Mouse (Mus musculus) left cerebral cortex, postnatal 14 days (tissue): ENCODE measurements around the gene 1810013L24Rik. TPM values are rescaled to one million over a fixed set of nuclear protein-coding genes. Genes with fewer than 3 reads are reported as not detected.
"Not testable (repeated sequence)": the region's sequence is repeated elsewhere in the genome, so short reads cannot be mapped to it uniquely, and the experiment has no call there.

ENCODE experiments used
- DNase-seq, 2 experiments: peaks; one replicate each; pipeline ENCODE4 v3.0.0; 2021 to 2022; ENCODE audit warnings: low spot score in 2 of 2, mixed read lengths in 1 of 2
- intact Hi-C: fragments of 180-260 bp; cut with DNase I; formaldehyde crosslinking; loops from one replicate; pipeline ENCODE4 v1.15.1; 2025
- total RNA-seq, 2 experiments: library from RNA; stranded (reverse); gene quantifications; 2 replicates each; pipeline ENCODE4 v1.2.3; 2021

Gene 1810013L24Rik
- total RNA-seq, 2 experiments from 2014 or later, result 110 to 118 TPM

DNA sequence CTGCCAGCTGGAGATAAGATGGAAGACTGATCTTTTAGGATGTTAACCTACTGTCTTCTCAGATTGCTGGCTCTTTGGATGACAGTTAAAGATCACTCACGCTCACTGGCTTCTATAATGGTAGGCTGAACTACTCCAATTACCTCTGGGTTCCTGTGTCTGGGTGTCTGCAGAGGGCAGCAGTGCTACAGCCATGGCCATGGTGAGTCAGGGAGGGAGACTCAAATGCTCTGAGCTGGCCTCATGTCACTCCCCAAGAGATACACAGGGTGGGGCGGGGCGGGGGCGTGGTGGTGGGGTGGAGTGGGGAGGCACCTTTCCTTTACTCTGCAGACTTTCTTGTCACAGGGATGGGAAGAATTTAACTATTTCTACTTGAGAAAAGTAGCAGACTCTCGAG is 42.1 kb downstream of the 1810013L24Rik start:
- intact Hi-C loops, result loop anchor here (10.0 kb wide), 1 partner anchor 467 kb away; no protein-coding TSS in a partner anchor
- no peak for DNase-seq

GRCm38 (mm10) chr16:8872486-8872885 is 42.6 kb downstream of the 1810013L24Rik start:
- DNase-seq, result no peak
- intact Hi-C loops, result loop anchor here (10.0 kb wide), 1 partner anchor 468 kb away; no protein-coding TSS in a partner anchor

DNA sequence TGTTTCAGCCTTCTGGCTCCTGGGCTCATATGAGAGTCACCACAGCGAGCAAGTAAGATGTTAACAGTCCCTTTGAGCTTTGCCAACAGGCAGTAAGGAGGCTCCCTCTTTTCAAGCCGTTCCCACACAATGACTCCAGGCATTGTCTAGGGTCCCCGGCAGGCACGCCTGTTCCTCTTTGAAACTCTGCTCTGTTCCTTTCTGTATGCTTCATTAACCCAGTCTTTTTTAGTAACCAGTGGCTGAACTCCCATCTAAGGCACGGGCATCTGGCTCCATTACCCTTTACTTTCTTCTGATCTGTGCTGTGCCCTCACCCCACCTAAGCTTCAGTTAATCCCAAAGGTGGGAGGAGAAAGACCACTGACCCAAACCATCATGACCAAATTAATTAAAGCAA is 50.2 kb downstream of the 1810013L24Rik start:
- no peak for DNase-seq
- intact Hi-C loops, result loop anchor here (5.0 kb wide), 1 partner anchor 117 kb away; no protein-coding TSS in a partner anchor

DNA sequence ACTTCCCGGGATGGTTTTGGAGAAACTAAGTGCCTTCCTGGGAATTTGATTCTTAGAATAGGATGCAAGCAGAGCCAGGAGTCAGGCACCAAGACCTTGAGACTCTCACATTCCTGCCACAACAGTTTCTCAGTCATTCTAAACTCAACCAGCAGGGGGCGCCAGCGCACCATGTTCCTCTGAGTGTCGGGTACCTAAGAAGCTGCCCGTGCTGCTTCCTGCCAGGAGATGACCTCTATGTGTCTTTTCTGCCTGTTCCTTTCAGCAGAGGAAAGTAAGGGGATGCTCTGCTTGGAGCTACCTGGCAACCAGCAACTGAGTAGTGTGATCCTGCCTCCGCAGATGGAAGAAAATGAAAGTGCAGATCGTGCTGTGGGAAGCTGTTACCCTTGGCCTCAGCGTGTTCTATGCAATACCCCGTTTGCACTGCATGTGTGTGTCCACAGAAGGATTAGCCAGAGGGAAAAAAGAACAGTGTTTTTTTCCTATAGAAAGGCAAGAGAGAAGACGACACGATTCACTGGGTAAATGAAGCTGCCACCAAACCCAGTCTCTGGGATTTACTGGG is 53.9 kb downstream of the 1810013L24Rik start:
- peak; percentile 95 to 97 for DNase-seq
- intact Hi-C loops, result loop anchor here (2.0 to 5.0 kb wide), 2 partner anchors 114 to 1109 kb away; no protein-coding TSS in a partner anchor

DNA sequence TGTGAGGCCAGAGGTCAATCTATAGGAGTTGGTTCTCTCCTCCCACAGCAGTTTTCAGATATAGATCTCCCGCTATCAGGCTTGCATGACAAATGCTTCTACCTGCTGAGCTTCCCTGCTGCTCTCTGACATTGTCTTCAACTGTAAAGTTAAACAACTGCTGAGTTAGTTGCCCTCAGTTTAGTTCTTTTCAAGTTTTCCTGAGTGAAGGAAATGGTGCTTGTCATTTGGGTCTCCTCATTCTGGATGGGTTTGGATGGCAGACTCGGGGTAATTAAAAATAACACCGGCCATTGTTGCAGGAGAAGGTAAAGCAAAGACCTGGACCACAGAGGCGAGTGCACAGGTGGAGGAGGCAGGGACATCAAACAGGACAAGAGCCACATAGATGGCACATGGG is 64.3 kb downstream of the 1810013L24Rik start:
- DNase-seq, intact Hi-C loops: not testable (repeated sequence)

DNA sequence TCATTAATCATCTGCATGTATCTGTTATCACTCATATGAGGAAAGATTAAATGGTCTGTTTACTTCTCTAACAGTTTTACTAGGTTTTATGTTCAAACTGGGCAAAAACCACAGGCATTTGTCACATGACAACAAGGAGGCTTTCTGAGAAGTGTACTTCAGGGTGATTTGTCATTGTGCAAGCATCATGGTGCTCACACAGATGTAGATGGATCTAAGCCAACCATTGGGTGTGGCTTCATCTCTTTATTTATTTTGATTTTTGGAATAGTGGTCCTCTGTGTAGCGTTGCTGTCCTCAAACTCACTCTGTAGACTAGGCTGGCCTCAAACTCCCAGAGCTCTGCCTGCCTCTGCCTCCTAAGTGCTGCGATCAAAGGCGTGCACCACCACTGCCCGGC is 65.4 kb downstream of the 1810013L24Rik start:
- no peak for DNase-seq
- intact Hi-C loops, result no loop called here

DNA sequence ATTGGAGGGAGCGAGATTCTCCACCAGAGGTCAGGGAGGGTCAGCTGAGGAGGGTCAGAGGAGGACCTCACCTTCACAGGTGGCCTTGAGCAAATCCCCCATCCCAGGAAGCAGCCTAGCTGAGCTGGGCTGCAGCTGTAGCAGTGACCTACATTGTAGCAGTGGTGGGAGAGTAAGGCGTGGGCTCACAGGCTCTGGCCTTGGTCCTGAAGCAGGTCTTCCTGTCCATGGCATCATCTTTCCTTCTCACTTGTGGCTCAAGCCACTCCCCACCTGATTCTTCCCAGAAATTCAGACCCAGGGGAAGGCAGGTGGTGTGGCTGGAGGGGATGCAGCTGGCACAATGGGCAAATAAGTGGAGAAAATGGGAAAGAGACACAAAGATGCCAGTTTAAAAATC is 76.2 kb downstream of the 1810013L24Rik start:
- DNase-seq, intact Hi-C loops: not testable (repeated sequence)

Other genes starting within 250 kb of the 1810013L24Rik start
- 10 to 100 TPM; 33.7 to 33.8 TPM for gene Pmm2, start 192.4 kb upstream of the 1810013L24Rik start, total RNA-seq
- gene Tmem186, start 192.4 kb upstream of the 1810013L24Rik start, total RNA-seq, result 10 to 100 TPM; 11.2 to 12.6 TPM
- gene Carhsp1, start 157.9 kb upstream of the 1810013L24Rik start, total RNA-seq, result 10 to 100 TPM in 1 of 2 experiments, 1 to 10 TPM in 1; 8.6 to 13.9 TPM
- not detected for gene Gm5767, start 149.3 kb upstream of the 1810013L24Rik start, total RNA-seq
- 100 to 1,000 TPM; 155 to 156 TPM for gene Usp7, start 37.8 kb upstream of the 1810013L24Rik start, total RNA-seq